ENCODE assay signal across 15 mouse cellular contexts in the genomic region with DNA sequence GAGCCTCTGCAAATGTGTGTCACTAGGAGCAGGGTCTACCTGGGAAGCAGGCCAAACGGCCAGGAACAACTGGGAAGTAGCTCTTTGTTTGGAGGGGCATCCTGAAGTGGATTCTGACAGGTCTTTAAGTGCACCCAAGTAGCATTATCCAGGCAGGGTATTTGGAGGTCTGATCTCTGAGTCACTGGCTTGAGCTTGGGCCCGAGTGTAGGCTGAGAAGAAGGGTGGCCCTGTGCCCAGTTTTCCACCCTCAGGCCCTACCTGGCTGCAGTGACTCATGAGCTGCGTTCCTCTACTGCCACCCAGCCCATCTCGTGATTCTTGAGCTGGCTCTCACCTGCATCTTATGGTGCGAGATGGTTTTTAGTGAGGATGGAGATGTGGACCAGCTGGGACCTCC. TPM values are rescaled to one million over a fixed set of nuclear protein-coding genes. Genes with fewer than 3 reads are reported as not detected.
A peak's percentile ranks its signal among the peaks of the same experiment; 100 is the strongest.
DNase-seq lines count a peak whose midpoint lies in the region; ATAC-seq and TF ChIP-seq lines count a peak whose summit lies in the region.
"Had no signal": no experiment of that assay in that cellular context is flagged by ENCODE, and none has a peak within 500 bp of the region (broad histone marks: within the 10 kb centered on the region; RNA-seq: fewer than 3 reads in every experiment).

No protein-coding gene starts in this region.

- TF ChIP-seq POLR2A in myocyte (IDR thresholded peaks at IDR 0.05; ENCODE audit: insufficient read length, low read depth): no peak

- no peaks in the 10 kb centered on the region for H3K27me3 ChIP-seq in midbrain, postnatal 0 days (ENCODE audit: insufficient read depth, low read length)
- peaks cover 4% of the 10 kb centered on the region; the same call in 1 of the 2 replicates for H3K27me3 ChIP-seq in midbrain, embryonic 11.5 days (ENCODE audit: control insufficient read depth, insufficient read depth, low read length)
- peaks cover 4% of the 10 kb centered on the region for H3K27me3 ChIP-seq in myocyte (ENCODE audit: control insufficient read depth, insufficient read depth, insufficient read length)

- H3K79me2 ChIP-seq in myocyte (ENCODE audit: control insufficient read depth, insufficient read depth): no peaks in the 10 kb centered on the region

- H3K9ac ChIP-seq in midbrain, postnatal 0 days (replicated peaks; ENCODE audit: low read length, poor library complexity, severe bottlenecking): no peak overlapping the region
- H3K9ac ChIP-seq in midbrain, embryonic 11.5 days (ENCODE audit: low read length): no peak overlapping the region

- ATAC-seq in midbrain, postnatal 0 days (ENCODE audit: low FRiP score): no peak
- ATAC-seq in midbrain, embryonic 11.5 days (ENCODE audit: low FRiP score): no peak
- ATAC-seq: CD4-positive, CD25-positive, alpha-beta regulatory T cell, adult 4 months had no signal

- TF ChIP-seq CTCF in layer of hippocampus, adult 2 months (conservative IDR thresholded peaks at IDR 0.05): no peak
- TF ChIP-seq CTCF in midbrain, postnatal 0 days (IDR thresholded peaks at IDR 0.05): no peak

- peaks cover 16% of the 10 kb centered on the region; the same call in 1 of the 2 replicates for H3K36me3 ChIP-seq in midbrain, postnatal 0 days (ENCODE audit: insufficient read depth, low read length)
- no peaks in the 10 kb centered on the region for H3K36me3 ChIP-seq in midbrain, embryonic 11.5 days (ENCODE audit: control insufficient read depth, insufficient read depth, low read length)
- no peaks in the 10 kb centered on the region for H3K36me3 ChIP-seq in myocyte (ENCODE audit: control insufficient read depth, insufficient read depth)

- DNase-seq in layer of hippocampus, adult 2 months (ENCODE audit: low spot score in 2 of 2): no peak
- DNase-seq in layer of hippocampus, adult 8-10 months (ENCODE audit: low spot score in 2 of 2): no peak
- DNase-seq in midbrain, postnatal 0 days (ENCODE audit: low spot score): no peak
- DNase-seq in midbrain, embryonic 11.5 days (ENCODE audit: low spot score, missing footprints): no peak
- peak; percentile 87 for DNase-seq in cerebellum, adult 11-12 months
- DNase-seq in c-Kit-positive CD71-positive TER-119-positive erythroid progenitor cells, embryonic 14.5 days (ENCODE audit: low spot score): no peak
- DNase-seq in gastrocnemius, adult 18-20 months (ENCODE audit: low spot score): no peak
- DNase-seq: adrenal gland, adult 8-10 months; heart, adult 11 months; kidney, adult 8-10 months; thymus, postnatal 25 days had no signal

- H3K4me2 ChIP-seq in midbrain, postnatal 0 days (ENCODE audit: low read depth, low read length, poor library complexity, severe bottlenecking): peak overlapping the region; percentile 28
- H3K4me2 ChIP-seq in midbrain, embryonic 11.5 days: no peak overlapping the region
- peak overlapping the region; percentile 53 for H3K4me2 ChIP-seq in myocyte (ENCODE audit: low read depth)

- peaks cover 20% of the 10 kb centered on the region; the same call in 1 of the 2 replicates for H3K4me1 ChIP-seq in midbrain, postnatal 0 days (ENCODE audit: insufficient read depth, low read length)
- no peaks in the 10 kb centered on the region; the same call in 1 of the 2 replicates for H3K4me1 ChIP-seq in midbrain, embryonic 11.5 days (ENCODE audit: control insufficient read depth, insufficient read depth, low read length)

- H3ac ChIP-seq in myocyte (ENCODE audit: control insufficient read depth, insufficient read length): no peak overlapping the region

- H3K9me3 ChIP-seq in midbrain, postnatal 0 days (ENCODE audit: low read length): no peaks in the 10 kb centered on the region
- H3K9me3 ChIP-seq in midbrain, embryonic 11.5 days (ENCODE audit: control insufficient read depth, low read length): no peaks in the 10 kb centered on the region

- peak overlapping the region; percentile 11; the same call in 1 of the 2 replicates for H3K4me3 ChIP-seq in layer of hippocampus, adult 2 months
- H3K4me3 ChIP-seq in midbrain, postnatal 0 days (ENCODE audit: low read depth, low read length): no peak overlapping the region
- H3K4me3 ChIP-seq in midbrain, embryonic 11.5 days (ENCODE audit: low read depth, low read length): no peak overlapping the region
- no peak overlapping the region for H3K4me3 ChIP-seq in myocyte

- WGBS in midbrain, postnatal 0 days: 73% methylated on average over 5 of the region's 5 CpGs
- WGBS in midbrain, embryonic 11.5 days: 76% methylated on average over 5 of the region's 5 CpGs

- no peak overlapping the region; the same call in 1 of the 2 replicates for H3K27ac ChIP-seq in layer of hippocampus, adult 2 months
- no peak overlapping the region for H3K27ac ChIP-seq in midbrain, postnatal 0 days (ENCODE audit: low read depth, low read length)
- no peak overlapping the region for H3K27ac ChIP-seq in midbrain, embryonic 11.5 days (ENCODE audit: low read depth, low read length)
- H3K27ac ChIP-seq: macrophage had no signal

TF ChIP-seq in myocyte, 11 proteins besides CTCF, POLR2A, EP300 and RAD21:
- TF ChIP-seq MYOG (IDR thresholded peaks at IDR 0.05; ENCODE audit: control insufficient read depth in 1 of 3, insufficient read depth in 1 of 3, insufficient read length in 2 of 3, low read depth in 2 of 3) (no peak), USF1 (IDR thresholded peaks at IDR 0.05; ENCODE audit: low read depth) (no peak), MYOD1 (IDR thresholded peaks at IDR 0.05; ENCODE audit: control insufficient read depth in 1 of 3, insufficient read length in 2 of 3, low read depth in 2 of 3) (no peak), SRF (IDR thresholded peaks at IDR 0.05; ENCODE audit: control insufficient read depth, insufficient read length, low read depth) (no peak), E2F4 (IDR thresholded peaks at IDR 0.05; ENCODE audit: insufficient read depth) (no peak), MAX (IDR thresholded peaks at IDR 0.05; ENCODE audit: low read depth) (no peak), CEBPB (IDR thresholded peaks at IDR 0.05; ENCODE audit: insufficient read depth, poor library complexity, severe bottlenecking) (no peak), TCF12 (IDR thresholded peaks at IDR 0.05; ENCODE audit: insufficient read depth, poor library complexity, severe bottlenecking) (no peak), REST (IDR thresholded peaks at IDR 0.05; ENCODE audit: insufficient read depth, insufficient read length) (no peak)

RNA-seq across cellular contexts. Expression of gene Golga7b, which starts 11.2 kb away (rescaled TPM):
- total RNA-seq in layer of hippocampus, adult 2 months (2021): 10 to 100 TPM; 61.3 to 64.6 TPM
- total RNA-seq in layer of hippocampus, adult 8-10 months (2022): 10 to 100 TPM; 58.0 to 67.6 (median 63.1) TPM
- 92.0 and 92.8 TPM in 2 replicates for total RNA-seq in midbrain, postnatal 0 days (2014; rRNA removed)
- polyA plus RNA-seq in midbrain, postnatal 0 days (2015; fragmentation: Nextera tagmentation; extraction: Ambion mirVana): 68.9 and 70.3 TPM in 2 replicates
- polyA plus RNA-seq in midbrain, embryonic 11.5 days (2014; fragmentation: Nextera tagmentation; extraction: Ambion mirVana): 2.3 and 2.8 TPM in 2 replicates
- polyA plus RNA-seq in myocyte (2012; fragmentation: generic; extraction: Trizol): 0.06 TPM
- total RNA-seq in gastrocnemius, adult 18-20 months (2021): 1 to 10 TPM; 2.9 to 3.7 TPM
- total RNA-seq: common myeloid progenitor, adult 5-6 weeks had no signal
- polyA plus RNA-seq: macrophage had no signal

RNA-seq across cellular contexts. Expression of gene Sfrp5, which starts 56.5 kb away (rescaled TPM):
- under 1 TPM; 0.25 to 0.26 TPM for total RNA-seq in layer of hippocampus, adult 2 months (2021)
- 1 to 10 TPM in 2 of 4 experiments, under 1 TPM in 1, not detected in 1; 0.49 to 2.3 (median 2.0) TPM for total RNA-seq in layer of hippocampus, adult 8-10 months (2022)
- total RNA-seq in midbrain, postnatal 0 days (2014; rRNA removed): 1.6 and 3.8 TPM in 2 replicates
- polyA plus RNA-seq in midbrain, postnatal 0 days (2015; fragmentation: Nextera tagmentation; extraction: Ambion mirVana): 2.7 and 2.8 TPM in 2 replicates
- polyA plus RNA-seq in midbrain, embryonic 11.5 days (2014; fragmentation: Nextera tagmentation; extraction: Ambion mirVana): 0.11 and 0.14 TPM in 2 replicates
- polyA plus RNA-seq in myocyte (2012; fragmentation: generic; extraction: Trizol): 0.04 TPM
- 1 to 10 TPM; 3.0 to 9.3 TPM for total RNA-seq in gastrocnemius, adult 18-20 months (2021)
- total RNA-seq: common myeloid progenitor, adult 5-6 weeks had no signal
- polyA plus RNA-seq: CD4-positive, CD25-positive, alpha-beta regulatory T cell, adult 4 months had no signal

Comparison
In these comparisons a context has a peak if more than half of its experiments do, and no peak if none do; other contexts are left out.
1. RNA of gene Golga7b, which starts 11.2 kb away (total RNA-seq): 92.0 to 92.8 TPM in midbrain, postnatal 0 days, 58.0 to 67.6 TPM in layer of hippocampus, adult 8-10 months and 61.3 to 64.6 TPM in layer of hippocampus, adult 2 months; 2.9 to 3.7 TPM in gastrocnemius, adult 18-20 months; every median in the first group is over 10 times any median in the second.